Mouse (Mus musculus) stomach, postnatal 0 days (tissue): ENCODE measurements at regions not wholly inside any gene's neighbourhood (a gene's known extent, or its start where the extent isn't known, plus 50 kb on each side); places are given as distances from the start of the nearest gene placed in this dataset.

Experiments used
- ATAC-seq: fragments of 200-750 bp; cut with Nextera tagmentation; 2 replicates; pipeline ENCODE4 v1.8.0; 2017; ENCODE audit not compliant: low FRiP score, low TSS enrichment
- DNase-seq: peaks from one replicate; pipeline ENCODE4 v3.0.0-alpha.2; 2016; ENCODE audit warnings: low spot score
- H3K27ac ChIP-seq: fragments of 300-500 bp; sonication (generic); replicated peaks from 2 replicates; pipeline ENCODE4 v1.5.1; 2014; ENCODE audit warnings: mild to moderate bottlenecking, control low read depth
- H3K27me3 ChIP-seq: fragments of 300-500 bp; sonication (generic); 2 replicates; pipeline ENCODE4 v1.6.1; 2014; ENCODE audit warnings: low read length; ENCODE audit not compliant: control insufficient read depth, insufficient read depth
- H3K36me3 ChIP-seq: fragments of 300-500 bp; sonication (generic); 2 replicates; pipeline ENCODE4 v1.6.1; 2014; ENCODE audit warnings: low read length, mixed read lengths; ENCODE audit not compliant: control insufficient read depth, insufficient read depth
- H3K4me1 ChIP-seq: fragments of 300-500 bp; sonication (generic); replicated peaks from 2 replicates; pipeline ENCODE4 v1.6.1; 2014; ENCODE audit warnings: antibody characterized with exemption; ENCODE audit not compliant: control insufficient read depth, insufficient read depth
- H3K4me2 ChIP-seq: fragments of 300-500 bp; sonication (generic); replicated peaks from 2 replicates; pipeline ENCODE4 v1.6.1; 2014; ENCODE audit warnings: low read depth, mild to moderate bottlenecking, control low read depth, moderate library complexity
- H3K4me3 ChIP-seq: fragments of 300-500 bp; sonication (generic); 2 replicates; pipeline ENCODE4 v1.5.1; 2014; ENCODE audit warnings: low read depth, low read length, control low read depth
- H3K9ac ChIP-seq: fragments of 300-500 bp; sonication (generic); 2 replicates; pipeline ENCODE4 v1.6.1; 2014; ENCODE audit warnings: mild to moderate bottlenecking, low read length, control low read depth, mixed read lengths
- H3K9me3 ChIP-seq: fragments of 300-500 bp; sonication (generic); 2 replicates; pipeline ENCODE4 v1.6.1; 2016; ENCODE audit warnings: low read length; ENCODE audit not compliant: control insufficient read depth
- CTCF ChIP-seq: IDR thresholded peaks from 2 replicates; pipeline ENCODE4 v1.5.1; 2016; ENCODE audit warnings: antibody characterized with exemption, low read depth, mild to moderate bottlenecking, moderate library complexity
- EP300 ChIP-seq: optimal IDR thresholded peaks from 2 replicates; pipeline ENCODE3; 2016; ENCODE audit warnings: antibody characterized with exemption
- WGBS: fragments of 180-500 bp; shearing (Covaris S2); extraction: QIAGEN DNeasy Blood & Tissue Kit; methylation state at CpG from one replicate; pipeline ENCODE4 v1.1.7; 2014; 5-methylcytosine and 5-hydroxymethylcytosine counted together

DNA sequence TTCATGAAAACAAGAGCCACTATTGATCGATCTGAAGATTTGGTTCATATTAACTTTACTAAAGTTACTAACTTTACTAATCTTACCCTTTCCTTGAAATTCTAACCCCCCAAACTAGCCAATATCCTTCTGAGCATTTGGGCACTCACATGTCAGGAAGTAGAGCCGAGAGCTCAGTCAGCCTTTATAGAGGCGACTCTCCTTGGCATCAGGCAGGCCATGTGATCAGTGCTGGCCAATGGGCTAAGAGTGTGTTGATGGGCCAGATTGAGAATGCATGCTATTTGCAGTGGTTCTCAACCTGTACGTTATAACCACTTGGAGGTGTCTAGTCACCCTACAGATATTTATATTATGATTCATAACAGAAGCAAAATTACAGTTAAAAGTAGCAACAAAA lies 69.6 kb upstream of the Slc35b4 start:
- Histone ChIP-seq H3K4me3 (no peak overlapping the region), H3K4me1 (no peaks in the 10 kb centered on the region), H3K27me3 (no peaks in the 10 kb centered on the region), H3K4me2 (no peak overlapping the region), H3K9me3 (no peaks in the 10 kb centered on the region), H3K27ac (no peak overlapping the region), H3K9ac (no peak overlapping the region), H3K36me3 (no peaks in the 10 kb centered on the region)
- TF ChIP-seq CTCF = no peak
- no peak for TF ChIP-seq EP300
- DNase-seq (no peak), ATAC-seq (no peak)
- 75% methylated on average over 4 of the region's 4 CpGs for WGBS

DNA sequence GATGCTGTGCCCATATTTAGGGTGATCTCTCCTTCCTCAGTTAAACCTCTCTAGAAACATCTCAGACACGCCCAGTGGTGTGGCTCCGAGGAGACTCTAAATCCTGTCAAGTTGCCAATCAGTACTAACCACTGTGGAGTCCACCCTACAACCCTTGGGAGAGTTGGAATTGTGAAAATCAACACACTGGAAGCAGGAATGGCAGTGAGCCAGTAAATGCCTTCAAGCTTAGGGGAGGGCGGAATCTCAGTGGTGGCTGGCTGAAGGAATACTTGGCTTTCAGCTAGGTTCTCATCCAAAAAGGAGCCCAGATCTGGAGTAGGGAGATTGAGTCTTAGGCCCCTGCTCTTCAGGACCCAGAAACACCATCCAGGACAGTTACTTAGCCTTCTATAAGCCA lies 66.1 kb upstream of the Slc35b4 start:
- no peak overlapping the region for H3K4me2 ChIP-seq
- 54% methylated on average over 3 of the region's 3 CpGs for WGBS
- TF ChIP-seq EP300 (no peak), CTCF (no peak)
- H3K9me3 ChIP-seq = no peaks in the 10 kb centered on the region
- H3K4me3 ChIP-seq = no peak overlapping the region
- H3K36me3 ChIP-seq = no peaks in the 10 kb centered on the region
- DNase-seq (no peak), ATAC-seq (no peak)
- no peak overlapping the region for H3K9ac ChIP-seq
- H3K27ac ChIP-seq = no peak overlapping the region
- H3K4me1 ChIP-seq = no peaks in the 10 kb centered on the region
- H3K27me3 ChIP-seq = no peaks in the 10 kb centered on the region

DNA sequence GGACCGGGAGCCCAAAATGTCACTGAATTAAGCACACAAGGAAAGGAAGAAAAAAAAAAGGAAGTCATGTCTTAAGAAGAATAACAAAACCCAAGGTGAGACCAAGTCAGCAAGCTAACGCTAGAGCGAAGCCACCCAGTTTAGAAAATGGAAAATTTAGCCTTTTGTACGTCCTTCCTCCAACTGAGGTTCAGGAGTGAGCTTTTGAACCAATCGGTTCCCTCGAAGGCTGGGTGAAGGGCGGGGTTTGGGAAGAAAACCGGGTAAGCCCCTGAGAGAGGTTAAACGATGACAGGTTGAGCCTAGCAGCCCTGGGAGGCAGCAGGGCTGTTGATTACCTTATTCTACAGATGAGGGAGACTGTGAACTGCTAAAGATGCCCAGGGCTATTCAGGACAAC lies 65.6 kb upstream of the Slc35b4 start:
- Histone ChIP-seq H3K9ac (no peak overlapping the region), H3K4me3 (no peak overlapping the region), H3K9me3 (no peaks in the 10 kb centered on the region), H3K27ac (no peak overlapping the region), H3K4me2 (no peak overlapping the region), H3K36me3 (no peaks in the 10 kb centered on the region), H3K4me1 (no peaks in the 10 kb centered on the region), H3K27me3 (no peaks in the 10 kb centered on the region)
- ATAC-seq (no peak), DNase-seq (no peak)
- 24% methylated on average over 9 of the region's 9 CpGs for WGBS
- TF ChIP-seq EP300 = no peak
- TF ChIP-seq CTCF = no peak

DNA sequence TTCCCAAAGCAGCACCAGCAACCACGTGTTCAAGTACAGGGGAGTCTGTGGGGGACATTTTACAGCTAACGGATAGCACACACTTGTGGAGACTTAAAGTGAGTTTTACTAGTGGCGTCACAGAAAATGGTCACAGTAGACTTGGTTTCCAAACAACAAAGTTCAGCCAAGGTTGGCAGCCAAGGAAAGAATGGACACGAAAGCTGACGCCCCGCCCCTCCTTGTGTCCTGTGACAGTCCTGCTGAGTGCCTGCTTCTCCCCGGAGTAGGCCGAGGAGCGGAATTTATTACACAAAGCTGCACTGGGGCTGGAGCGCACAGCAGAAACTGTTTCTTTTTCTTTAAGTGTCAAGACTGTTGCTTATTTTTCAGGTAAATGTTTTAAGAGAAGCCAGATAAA lies 58.2 kb upstream of the Slc35b4 start:
- H3K36me3 ChIP-seq = no peaks in the 10 kb centered on the region
- 63% methylated on average over 10 of the region's 10 CpGs for WGBS
- H3K9ac ChIP-seq = no peak overlapping the region
- ATAC-seq (no peak), DNase-seq (no peak)
- TF ChIP-seq EP300 (no peak), CTCF (no peak)
- no peak overlapping the region for H3K27ac ChIP-seq
- H3K4me3 ChIP-seq = no peak overlapping the region
- H3K9me3 ChIP-seq = no peaks in the 10 kb centered on the region
- H3K4me2 ChIP-seq = no peak overlapping the region
- H3K27me3 ChIP-seq = no peaks in the 10 kb centered on the region
- no peaks in the 10 kb centered on the region for H3K4me1 ChIP-seq

DNA sequence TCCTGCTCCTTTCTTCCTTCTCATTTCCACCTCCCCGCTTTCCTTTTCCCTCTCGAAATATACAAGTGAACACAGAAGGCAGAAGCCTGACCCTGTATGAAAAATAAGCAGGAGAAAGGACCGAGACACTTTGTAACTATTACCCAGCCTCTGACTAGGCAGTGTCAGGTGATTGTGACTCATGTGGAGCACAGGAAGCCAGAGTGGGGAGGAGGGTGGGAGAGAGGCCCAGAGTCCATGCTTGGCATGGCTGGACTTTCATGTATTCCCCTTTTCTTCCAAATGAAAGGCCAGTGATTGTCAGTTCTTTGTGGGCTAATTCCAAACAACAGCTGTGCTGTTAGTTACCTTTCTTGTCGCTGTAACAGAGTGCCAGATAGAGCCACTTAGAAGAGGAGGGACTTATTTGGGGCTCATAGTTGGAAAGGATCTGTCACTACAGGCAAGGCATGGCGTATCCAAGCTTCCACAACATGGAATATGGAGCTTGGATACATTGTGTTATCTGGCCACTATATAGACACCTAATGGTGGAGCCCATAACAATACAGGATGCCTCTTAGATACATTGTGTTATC lies 57.6 kb upstream of the Slc35b4 start:
- ATAC-seq = no peak
- 68% methylated on average over 5 of the region's 5 CpGs for WGBS

DNA sequence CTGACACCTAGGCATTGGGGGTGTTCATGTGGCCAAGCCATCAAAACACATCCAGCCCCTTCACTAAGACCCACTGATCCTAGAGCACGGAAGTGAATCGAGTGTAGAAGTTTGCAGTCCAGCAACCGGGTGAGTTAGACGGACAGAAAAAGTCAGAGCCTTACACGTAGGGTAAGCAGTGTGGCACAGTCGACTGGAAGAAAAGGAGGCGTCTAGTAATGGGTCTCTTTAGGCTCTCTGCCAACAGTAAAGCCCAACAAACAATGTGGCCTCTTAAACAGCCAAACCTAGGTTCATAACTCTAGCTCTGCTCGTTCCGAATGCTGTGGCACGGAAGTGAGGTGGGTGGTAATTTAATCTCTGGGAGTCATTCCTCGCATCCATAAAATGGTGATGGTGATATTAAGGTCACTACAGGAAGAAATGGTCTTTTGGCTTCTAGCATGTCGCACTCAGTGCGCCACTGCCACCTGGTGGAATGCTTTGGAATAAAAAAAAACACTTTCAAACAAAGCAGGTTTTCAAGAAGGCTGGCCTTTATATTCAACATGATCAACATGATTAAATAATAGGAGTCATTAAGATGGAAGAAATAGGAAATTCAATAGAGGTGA lies 54.0 kb upstream of the Slc35b4 start:
- H3K9me3 ChIP-seq = no peaks in the 10 kb centered on the region
- H3K27ac ChIP-seq = no peak overlapping the region
- TF ChIP-seq EP300 = no peak
- peak; percentile 89 for TF ChIP-seq CTCF
- no peak overlapping the region for H3K4me2 ChIP-seq
- H3K27me3 ChIP-seq = no peaks in the 10 kb centered on the region
- peak; percentile 49 for DNase-seq
- H3K9ac ChIP-seq = no peak overlapping the region
- no peak overlapping the region for H3K4me3 ChIP-seq
- 27% methylated on average over 13 of the region's 13 CpGs for WGBS
- H3K36me3 ChIP-seq = no peaks in the 10 kb centered on the region
- no peaks in the 10 kb centered on the region for H3K4me1 ChIP-seq
- ATAC-seq = no peak

More for the DNA sequence above, 57.6 kb upstream of the Slc35b4 start:
- H3K4me2 ChIP-seq = no peak overlapping the region
- H3K9me3 ChIP-seq = no peaks in the 10 kb centered on the region
- H3K4me3 ChIP-seq = no peak overlapping the region
- no peaks in the 10 kb centered on the region for H3K4me1 ChIP-seq
- TF ChIP-seq CTCF (no peak), EP300 (no peak)
- no peak overlapping the region for H3K27ac ChIP-seq
- no peak overlapping the region for H3K9ac ChIP-seq
- no peaks in the 10 kb centered on the region for H3K27me3 ChIP-seq
- DNase-seq = no peak
- no peaks in the 10 kb centered on the region for H3K36me3 ChIP-seq
